Mouse (Mus musculus): Measurements from ENCODE around the gene Mdh1.
"Not testable (repeated sequence)": the region's sequence is repeated elsewhere in the genome, so short reads cannot be mapped to it uniquely, and the experiment has no call there.

The Mdh1 gene

DNA sequence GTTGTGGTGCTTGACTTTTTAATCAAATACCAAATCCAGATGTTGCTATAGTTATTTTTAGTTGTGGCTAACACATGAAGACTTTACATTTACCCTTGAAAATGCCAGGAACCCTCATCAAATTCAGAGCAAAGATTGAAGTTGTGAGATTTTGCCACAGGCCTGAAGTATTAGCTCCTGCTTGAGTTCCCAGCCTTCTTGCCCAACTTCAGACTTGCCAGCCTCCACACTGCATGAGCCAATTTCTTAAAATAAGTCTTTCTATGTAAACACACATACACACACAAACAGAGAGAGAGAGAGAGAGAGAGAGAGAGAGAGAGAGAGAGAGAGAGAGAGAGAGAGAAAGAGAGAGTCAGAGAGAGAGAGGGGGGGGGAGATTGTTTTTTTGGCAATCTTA, 26.2 kb downstream of the Mdh1 start:
- DNase-seq (ENCODE audit: low spot score), result no peak

DNA sequence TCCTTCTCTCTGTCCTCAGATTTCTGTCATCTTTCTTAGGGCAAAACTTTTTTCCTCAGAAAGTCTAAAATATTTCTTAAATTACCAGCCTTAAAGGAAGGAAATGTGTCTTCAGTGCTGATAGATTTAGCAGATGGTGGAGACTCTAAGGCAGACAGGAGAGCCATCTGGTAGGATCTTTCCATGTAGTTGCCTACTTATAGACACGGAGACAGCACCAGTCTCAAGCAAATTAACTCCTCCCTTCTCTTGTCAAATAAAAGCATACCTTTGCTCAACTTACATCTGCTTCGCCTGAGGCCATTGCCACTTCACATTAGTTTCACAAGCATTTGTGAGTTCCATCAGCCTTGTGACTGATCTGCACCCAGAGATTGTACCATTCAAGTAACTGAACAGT, 27.1 kb downstream of the Mdh1 start:
- DNase-seq (ENCODE audit: low spot score), result no peak

DNA sequence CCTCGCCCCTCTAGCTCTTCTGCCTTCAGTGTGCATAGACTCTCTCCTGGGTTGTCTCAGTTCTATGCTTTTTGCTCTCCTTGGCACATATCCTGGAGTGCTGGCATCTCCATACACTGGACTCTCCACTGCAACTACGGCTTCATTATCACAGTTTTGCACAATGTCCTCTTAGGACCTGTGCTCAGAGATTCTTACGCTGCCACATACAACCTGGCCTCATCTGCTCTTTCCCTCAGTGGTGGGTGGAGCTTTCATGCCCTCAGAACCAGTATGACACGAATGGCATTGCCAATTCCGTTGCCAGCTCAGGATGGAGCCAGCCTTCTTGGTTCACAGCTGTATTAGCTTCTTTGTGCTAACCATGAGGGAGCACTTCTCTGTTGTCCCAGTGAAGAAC, 29.4 kb downstream of the Mdh1 start:
- no peak for DNase-seq (ENCODE audit: low spot score)

DNA sequence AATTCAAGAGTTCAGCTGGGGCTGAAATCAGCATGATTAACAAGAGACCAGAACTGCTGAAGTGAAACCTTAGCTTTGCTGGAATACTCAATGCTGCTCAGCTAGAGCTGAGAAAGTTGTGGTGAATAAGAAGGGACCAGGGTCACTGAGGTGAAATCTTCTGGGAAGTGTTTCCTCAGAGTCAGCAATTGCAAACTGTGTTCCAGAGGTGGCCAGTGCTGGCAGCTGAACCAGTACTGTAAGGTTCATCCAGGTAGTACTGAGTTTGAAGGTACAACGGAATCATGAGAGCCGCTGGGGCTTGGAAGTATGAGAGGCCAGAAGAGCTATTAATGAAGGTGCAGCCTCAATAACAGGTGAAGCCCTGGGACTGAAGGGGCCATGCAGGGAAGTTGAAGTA, 31.5 kb downstream of the Mdh1 start:
- DNase-seq (ENCODE audit: low spot score), result no peak

DNA sequence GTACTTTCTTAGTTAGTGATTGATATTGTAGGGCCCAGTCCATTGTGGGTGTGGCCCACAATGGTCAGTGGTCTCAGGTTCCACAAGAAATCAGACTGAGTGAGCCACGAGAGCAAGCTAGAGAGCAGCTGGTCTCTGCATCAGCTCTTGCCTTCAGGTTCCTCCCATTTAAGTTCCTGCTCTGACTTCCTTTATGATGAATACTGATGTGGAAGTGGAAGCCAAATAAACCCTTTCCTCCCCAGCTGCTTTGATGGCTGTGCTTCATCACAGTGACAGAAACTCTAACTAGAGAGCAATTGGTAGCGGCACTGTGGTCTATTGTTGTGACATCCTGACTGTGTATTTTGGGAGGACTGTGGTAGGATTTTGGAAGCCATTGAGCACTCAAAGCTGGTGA, 32.1 kb downstream of the Mdh1 start:
- no peak for DNase-seq (ENCODE audit: low spot score)

DNA sequence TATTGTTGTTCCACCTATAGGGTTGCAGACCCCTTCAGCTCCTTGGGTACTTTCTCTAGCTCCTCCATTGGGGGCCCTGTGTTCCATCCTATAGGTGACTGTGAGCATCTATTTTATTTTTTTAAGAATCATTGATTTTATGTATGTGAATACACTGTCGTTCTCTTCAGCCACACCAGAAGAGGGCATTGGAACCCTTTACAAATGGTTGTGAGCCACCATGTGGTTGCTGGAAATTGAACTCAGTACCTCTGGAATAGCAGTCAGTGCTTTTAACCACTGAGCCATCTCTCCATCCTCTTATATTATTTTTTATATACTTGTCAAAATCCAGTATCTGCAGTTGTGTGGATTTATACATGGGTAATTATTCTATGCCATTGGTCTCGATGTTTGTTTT, 41.3 kb downstream of the Mdh1 start:
- not testable (repeated sequence) for DNase-seq (ENCODE audit: low spot score)

DNA sequence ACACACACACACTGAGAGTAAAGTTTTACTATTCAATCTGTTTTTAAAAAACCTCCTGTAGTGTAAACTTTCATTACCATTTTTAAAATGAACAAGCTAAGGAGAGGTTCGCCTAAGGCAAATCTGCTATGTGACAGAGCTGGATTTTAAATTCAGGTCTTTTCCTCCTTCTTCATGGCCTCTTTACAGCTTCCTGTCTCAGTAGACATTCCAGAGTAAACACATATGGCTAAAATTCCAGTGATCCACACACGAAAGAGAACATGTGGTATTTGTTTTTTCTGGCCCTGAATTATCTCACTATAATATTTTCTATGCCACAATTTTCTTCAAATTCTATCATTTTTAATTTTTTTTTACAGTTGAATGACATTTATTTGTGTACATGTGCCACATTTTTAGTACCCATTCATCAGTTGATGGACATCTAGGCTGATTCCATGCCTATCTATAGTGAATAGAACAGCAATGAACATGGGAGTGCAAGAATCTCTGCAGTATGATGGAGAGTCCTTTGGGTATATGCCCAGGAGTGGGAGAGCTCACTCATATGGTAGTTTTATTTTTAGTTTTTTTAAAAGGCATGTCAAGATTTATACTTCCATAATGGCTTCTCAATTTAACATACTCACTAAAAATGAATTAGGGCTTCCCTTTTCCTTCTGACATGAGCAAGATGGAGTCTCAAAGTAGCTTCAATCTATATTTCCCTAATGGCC, 43.3 kb downstream of the Mdh1 start:
- DNase-seq (ENCODE audit: low spot score), result no peak

DNA sequence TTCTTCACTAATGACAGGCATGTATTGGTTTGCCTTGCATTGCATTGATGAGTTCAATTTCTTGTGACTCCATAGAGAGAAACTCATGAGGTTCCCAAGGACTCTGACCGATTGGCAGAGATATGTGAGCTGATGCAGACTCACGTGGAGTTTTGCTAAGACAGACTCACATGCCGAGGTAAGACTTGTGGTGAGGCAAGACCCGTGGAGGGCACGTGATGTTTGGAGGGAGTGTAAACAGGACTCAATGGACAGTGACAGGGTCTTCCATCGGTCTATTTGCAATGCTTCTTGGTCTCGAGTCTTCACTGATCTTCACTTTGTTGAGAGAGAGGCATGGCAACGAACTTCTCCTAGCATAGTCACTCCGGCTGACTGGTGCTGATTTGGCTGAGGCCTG, 54.4 kb downstream of the Mdh1 start:
- DNase-seq (ENCODE audit: low spot score), result no peak

DNA sequence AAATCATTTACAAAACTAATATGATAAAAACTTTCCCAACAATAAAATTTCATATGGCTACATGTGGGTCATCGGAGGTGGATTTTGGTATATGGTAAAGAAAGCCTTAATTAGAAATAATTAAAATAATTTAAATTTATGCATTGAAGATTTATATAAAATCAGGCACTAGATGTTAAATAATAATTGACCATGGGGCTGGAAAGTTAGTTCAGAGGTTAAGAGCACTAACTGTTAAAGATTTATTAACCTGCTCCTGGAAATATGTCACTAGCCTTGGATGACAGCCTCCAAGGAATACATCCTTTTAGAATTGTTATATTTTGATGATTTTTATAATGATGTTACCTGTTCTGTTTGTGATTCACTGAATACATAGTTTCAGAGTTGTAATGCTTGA, 55.8 kb downstream of the Mdh1 start:
- not testable (repeated sequence) for DNase-seq (ENCODE audit: low spot score)

DNA sequence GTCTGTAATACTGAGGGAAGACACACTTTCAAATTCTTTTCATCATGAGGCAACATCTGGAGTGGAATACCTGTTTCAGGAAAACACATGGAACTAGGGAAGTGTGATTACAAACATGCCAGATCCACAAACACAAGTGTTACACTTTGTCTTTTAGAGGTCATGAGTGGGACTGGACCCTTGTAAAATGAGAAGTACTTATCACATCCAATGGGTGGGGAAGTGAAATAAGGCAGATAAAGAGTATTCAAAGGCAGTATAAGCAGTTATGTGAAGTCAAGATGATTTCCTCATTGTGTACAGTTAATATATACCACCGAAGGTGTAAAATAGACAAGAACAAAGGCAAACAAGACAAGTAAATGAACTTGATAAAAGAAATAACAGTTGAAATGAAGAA, 61.6 kb downstream of the Mdh1 start:
- not testable (repeated sequence) for DNase-seq (ENCODE audit: low spot score)

DNA sequence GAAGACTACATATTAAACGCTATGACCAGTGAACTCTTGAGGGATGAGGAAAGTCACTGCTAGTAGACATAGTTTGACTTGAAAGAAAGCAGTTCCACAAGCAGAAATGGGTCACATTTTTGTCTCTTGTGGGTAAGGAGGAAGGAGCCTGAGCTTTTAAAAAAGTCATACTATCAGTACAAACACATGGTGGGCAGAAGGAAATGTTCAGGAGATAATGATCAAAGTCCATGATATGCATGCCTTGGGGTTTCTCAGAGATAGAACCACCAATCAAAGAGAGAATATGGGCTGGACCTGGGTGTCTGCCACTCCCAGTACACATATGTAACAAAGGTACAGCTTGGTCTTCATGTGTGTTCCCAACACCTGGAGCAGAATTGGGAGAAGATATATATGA, 63.5 kb downstream of the Mdh1 start:
- not testable (repeated sequence) for DNase-seq (ENCODE audit: low spot score)

DNA sequence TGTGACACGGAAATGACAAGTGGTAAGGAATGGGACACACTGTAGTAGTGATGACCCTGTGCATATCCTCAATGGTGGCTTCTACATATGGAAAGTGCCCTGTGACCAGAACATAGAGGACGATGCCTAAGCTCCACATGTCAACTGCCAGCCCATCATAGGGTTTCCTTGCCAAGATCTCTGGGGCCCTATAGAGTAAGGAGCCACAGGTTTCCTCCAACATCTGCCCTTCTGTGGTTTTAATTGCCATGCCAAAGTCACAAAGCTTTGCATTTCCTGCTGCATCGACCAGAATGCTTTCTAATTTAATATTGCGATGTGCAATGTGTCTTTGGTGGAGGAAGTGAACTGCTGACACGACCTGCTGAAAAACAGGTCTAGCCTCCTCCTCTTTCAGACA, 65.1 kb downstream of the Mdh1 start:
- DNase-seq (ENCODE audit: low spot score), result not testable (repeated sequence)
